Mouse (Mus musculus) thymus, postnatal 25 days (tissue): Measurements from ENCODE around the gene Sh3rf1.

Experiments used
- DNase-seq: peaks from one replicate; pipeline ENCODE4 v3.0.0; 2022

The Sh3rf1 gene

GRCm38 (mm10) chr8:61325014-61325715 lies 101.5 kb downstream of the Sh3rf1 start:
- DNase-seq, result no peak

GRCm38 (mm10) chr8:61326281-61326680 lies 102.6 kb downstream of the Sh3rf1 start:
- no peak for DNase-seq

GRCm38 (mm10) chr8:61327333-61327732 lies 103.7 kb downstream of the Sh3rf1 start:
- no peak for DNase-seq

DNA sequence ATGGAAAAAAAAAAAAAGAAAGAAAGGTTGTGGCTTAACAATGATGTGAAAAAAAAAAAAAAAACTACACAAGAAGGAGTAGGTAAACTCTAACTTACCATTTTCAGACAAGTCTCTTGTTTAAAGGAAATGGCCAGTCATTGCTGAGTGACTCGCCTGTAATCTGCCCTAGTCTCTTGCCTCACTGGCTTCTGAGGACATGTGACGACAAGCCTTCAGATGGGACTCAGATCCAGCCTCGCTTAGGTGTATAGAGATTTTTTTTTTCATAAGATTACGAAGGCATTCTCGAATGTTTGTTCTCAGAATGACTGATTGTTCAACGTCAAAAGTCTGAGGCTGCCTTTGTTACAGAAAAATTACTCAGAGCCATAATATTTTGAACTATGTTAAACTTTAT lies 116.0 kb downstream of the Sh3rf1 start:
- no peak for DNase-seq

- DNase-seq, result no peak
Measured at GRCm38 (mm10) chr8:61340283-61340984, 116.8 kb downstream of the Sh3rf1 start.

- DNase-seq, result no peak
Measured at GRCm38 (mm10) chr8:61341587-61342441, 118.1 kb downstream of the Sh3rf1 start.

DNA sequence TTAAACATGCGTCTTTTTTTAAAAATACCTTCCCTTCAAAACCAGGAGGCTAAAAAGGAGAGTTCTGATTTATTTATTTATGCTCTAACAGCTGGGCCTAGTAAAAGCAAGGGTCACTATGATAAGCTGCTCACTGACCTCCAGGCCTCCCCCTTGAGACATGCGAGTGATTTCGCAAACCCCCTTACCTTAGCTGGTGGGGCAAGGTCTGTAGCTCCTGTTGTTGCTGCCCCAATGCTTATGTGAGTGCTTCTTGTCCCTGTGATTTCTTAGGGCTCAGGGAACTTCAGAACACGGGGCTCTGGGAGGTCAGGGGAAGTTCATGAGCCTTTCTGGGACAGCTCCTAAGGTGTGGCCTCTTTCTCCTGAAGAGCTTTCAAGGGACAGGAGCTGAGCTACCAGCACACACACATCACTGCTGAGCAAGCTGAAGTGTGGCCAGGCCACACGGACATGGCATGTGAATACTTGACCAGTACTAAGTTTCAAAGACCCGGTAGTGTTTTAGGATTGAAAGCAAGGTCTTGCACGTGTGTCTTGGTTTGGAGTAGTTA lies 118.9 kb downstream of the Sh3rf1 start:
- no peak for DNase-seq

- DNase-seq, result no peak
Measured at GRCm38 (mm10) chr8:61344435-61344834, 120.8 kb downstream of the Sh3rf1 start.

DNA sequence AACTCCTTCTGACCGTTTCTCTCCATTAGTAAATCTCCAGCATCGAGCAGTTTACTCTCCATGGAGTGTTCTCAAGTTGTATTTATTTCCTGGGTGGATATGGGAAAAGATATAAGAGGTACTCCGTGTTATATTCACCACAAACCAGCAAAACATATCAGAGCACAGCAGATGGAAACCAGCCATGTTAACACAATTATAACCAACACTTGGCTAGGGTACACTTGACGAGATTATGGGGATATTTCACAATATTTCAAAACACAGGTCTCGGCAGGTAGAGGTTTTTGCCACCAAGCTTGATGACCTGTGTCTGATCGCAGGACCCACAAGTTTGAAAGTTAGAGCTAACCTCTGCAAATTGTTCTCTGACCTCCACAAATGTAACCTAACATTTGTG lies 123.3 kb downstream of the Sh3rf1 start:
- no peak for DNase-seq

GRCm38 (mm10) chr8:61347526-61347925 lies 123.9 kb downstream of the Sh3rf1 start:
- DNase-seq, result no peak

- no peak for DNase-seq
Measured at GRCm38 (mm10) chr8:61348029-61348428, 124.4 kb downstream of the Sh3rf1 start.

DNA sequence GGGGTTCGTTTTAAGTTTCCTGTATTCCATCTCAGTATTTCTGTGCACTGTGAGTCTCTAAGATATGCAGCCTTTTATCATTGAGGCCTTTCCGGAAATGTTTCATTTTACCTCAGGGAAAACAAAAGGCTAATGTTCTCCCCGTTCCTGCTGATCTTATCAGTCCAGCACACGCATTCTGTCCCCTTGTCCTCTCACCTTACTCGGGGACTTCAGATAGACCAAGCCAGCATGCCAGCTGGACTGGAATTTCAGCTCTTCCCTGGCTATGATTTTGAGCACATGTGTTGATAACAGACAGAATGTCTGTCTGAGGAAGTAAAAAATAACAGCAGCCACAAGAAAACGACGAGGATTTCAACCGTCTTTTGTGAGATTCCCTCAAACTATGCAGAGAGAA lies 124.8 kb downstream of the Sh3rf1 start:
- DNase-seq, result no peak

DNA sequence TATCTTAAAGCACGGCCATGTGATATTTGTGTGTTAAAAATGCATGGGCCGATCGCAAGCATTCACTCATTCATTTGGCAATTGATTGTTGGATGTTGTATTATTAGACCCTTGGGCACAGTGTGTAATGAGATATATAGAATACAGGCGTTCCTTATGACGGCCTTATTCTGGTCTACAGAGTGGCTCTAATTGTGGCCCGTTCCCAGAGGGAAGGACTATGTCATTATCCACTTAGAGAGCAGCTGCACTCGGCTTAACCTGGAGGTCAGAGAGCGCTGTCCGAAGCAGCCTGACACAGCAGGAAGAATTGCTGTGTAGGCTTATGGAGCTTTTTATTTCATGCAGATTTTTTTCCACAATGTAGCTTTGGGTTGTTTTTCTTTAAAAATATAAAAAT lies 126.8 kb downstream of the Sh3rf1 start:
- DNase-seq, result no peak

DNA sequence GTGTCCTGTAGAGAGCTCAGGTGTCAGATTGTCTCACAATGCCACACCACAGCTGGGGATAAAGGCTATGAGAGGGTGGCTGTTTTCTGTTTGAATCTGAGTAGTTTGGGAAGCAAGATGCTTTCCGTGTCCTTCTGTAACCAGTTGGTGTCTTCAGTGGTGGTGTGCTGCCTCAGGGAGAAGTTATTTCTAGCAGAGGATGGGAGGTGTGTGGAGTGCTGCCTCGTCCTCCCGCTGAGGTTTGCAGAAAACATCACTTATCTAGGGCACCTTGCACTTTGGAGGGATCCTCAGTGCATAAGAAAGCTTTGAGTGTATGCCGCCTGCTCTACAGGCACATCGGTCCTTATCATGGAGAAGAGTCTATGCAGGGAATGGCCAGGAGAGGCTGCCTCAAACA lies 128.0 kb downstream of the Sh3rf1 start:
- DNase-seq, result no peak

GRCm38 (mm10) chr8:61355503-61355902 lies 131.8 kb downstream of the Sh3rf1 start:
- no peak for DNase-seq

- peak; percentile 58 for DNase-seq
Measured at GRCm38 (mm10) chr8:61359004-61359403, 135.3 kb downstream of the Sh3rf1 start.

DNA sequence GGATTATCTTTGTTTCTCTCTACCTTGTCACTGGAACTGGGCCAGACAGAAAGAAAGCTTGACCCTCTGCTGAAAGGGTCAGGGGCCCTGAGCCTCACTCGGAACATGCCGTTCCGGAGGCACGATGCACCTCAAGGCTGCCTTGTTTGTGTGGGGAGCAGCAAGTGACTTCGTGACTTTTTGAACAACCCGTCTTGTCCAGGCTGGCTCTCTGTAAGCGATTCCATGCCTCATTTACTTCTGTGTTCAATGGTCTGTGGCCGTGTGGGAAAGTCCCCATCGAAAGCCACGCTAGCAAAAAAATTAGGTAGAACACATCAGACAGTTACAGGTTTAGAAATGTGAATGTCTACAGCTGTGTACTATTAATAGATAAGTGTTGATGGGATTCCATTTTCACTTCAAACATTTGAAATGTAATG lies 136.2 kb downstream of the Sh3rf1 start:
- DNase-seq, result no peak

DNA sequence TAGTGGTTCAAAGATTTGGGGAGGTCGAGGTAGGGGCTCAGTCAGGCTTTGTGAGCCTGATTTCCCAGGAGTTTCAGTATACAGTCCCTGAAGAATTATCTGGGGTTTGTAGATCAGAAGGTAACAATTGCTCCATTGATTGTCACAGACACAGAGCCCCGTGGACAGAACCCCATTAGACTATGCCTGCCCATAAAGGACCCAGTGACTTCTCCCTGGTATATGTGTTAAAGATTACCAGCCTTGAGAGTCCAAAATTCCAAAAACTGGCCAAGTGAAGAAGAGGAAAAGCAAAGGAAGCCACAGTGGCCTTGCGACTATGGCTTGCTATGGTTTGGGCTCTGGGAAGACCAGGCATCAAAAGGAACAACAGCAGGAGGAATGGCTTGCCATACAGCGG lies 136.7 kb downstream of the Sh3rf1 start:
- no peak for DNase-seq

DNA sequence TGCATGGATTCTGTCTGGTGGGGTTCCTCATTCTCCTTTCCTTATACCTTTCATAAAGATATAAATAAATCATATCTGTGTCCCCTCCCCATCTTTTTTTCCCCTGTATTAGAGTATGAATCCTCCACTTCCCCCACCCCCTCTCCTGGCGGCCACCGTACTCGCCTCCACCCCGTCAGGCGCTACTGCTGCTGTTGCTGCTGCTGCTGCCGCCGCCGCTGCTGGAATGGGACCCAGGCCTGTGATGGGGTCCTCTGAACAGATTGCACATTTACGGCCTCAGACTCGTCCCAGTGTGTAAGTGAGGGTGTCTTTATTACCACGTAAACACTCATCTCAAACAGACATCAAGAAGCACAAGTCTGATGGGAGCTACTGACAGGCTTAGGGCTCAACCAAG lies 137.8 kb downstream of the Sh3rf1 start:
- peak; percentile 39 for DNase-seq

DNA sequence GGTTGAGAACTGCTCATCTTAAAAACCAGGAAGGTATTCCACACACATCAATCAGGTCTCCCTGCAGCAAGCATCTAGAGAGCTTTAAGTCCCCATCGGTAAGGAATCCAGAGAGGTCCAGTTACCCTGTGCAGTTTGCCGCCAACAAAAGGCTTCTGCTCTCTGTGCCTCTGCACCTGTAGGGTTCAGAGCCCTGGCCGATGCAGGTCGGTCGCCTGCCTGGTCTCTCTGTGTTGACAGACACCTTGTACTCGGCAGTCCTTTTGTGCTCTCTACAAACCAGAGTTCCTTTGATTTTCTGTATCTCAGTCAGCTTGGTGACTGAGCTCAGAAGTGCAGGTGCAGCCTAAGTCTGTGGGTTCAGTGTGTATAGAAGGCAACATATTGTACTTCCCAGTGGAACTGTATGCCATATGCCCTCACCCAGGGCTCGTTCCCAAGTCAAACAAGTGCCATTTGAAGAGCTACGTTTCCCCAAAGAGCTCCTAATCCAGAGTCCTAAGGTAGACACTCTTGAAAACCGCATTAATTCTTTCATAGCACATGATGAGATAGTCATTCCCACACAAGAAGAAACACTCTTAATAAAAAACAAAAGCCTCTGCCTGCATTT lies 138.7 kb downstream of the Sh3rf1 start:
- DNase-seq, result peak; percentile 66

- DNase-seq, result no peak
Measured at GRCm38 (mm10) chr8:61373303-61373702, 149.6 kb downstream of the Sh3rf1 start.

DNA sequence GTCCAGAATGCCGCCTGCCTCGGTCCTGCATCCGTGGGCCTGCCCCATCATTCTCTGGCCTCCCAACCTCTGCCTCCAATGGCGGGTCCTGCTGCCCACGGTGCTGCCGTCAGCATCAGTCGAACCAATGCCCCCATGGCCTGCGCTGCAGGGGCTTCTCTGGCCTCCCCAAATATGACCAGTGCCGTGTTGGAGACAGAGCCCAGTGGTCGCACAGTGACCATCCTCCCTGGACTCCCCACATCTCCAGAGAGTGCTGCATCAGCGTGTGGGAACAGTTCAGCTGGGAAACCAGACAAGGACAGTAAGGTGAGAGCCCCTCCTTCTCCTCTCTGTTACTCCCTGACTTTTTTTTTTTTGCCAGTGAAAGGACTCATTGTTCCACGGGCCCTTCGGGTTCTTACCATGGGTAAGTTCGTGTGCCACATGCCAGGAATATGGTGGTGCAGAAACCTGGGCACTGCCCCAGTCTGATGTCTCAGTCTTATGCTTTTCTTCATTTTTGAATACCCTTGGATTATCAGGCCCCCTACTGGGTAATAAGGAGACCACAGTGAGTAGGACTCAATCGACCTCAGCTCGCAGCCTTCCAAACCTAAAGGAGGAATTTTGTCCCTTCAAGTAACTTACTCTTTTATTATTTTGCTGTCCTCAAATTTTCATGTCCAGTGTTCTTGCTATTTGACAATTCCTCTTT lies 150.5 kb downstream of the Sh3rf1 start:
- no peak for DNase-seq
